Mouse (Mus musculus) limb, embryonic 14.5 days (tissue): ENCODE results near the gene Col26a1. TPM values are rescaled to one million over a fixed set of nuclear protein-coding genes. Genes with fewer than 3 reads are reported as not detected.

Experiments
- ATAC-seq: fragments of 200-750 bp; cut with Nextera tagmentation; 2 replicates; pipeline ENCODE4 v1.8.0; 2017; ENCODE audit warnings: low read depth, moderate number of reproducible peaks, moderate TSS enrichment; ENCODE audit not compliant: low FRiP score
- DNase-seq: peaks from one replicate; pipeline ENCODE4 v3.0.0-alpha.2; 2015; ENCODE audit warnings: low spot score
- H3K27ac ChIP-seq: fragments of 300-500 bp; sonication (generic); replicated peaks from 2 replicates; pipeline ENCODE4 v1.5.1; 2014; ENCODE audit warnings: low read depth, mild to moderate bottlenecking, low read length, moderate library complexity, mixed read lengths
- H3K27me3 ChIP-seq: fragments of 300-500 bp; sonication (generic); 2 replicates; pipeline ENCODE4 v1.6.1; 2014; ENCODE audit warnings: low read length, mixed read lengths; ENCODE audit not compliant: control insufficient read depth, insufficient read depth
- H3K36me3 ChIP-seq: fragments of 300-500 bp; sonication (generic); 2 replicates; pipeline ENCODE4 v1.6.1; 2014; ENCODE audit warnings: mild to moderate bottlenecking, low read length, moderate library complexity, mixed read lengths; ENCODE audit not compliant: control insufficient read depth, insufficient read depth
- H3K4me1 ChIP-seq: fragments of 300-500 bp; sonication (generic); 2 replicates; pipeline ENCODE4 v1.6.1; 2014; ENCODE audit warnings: antibody characterized with exemption, low read length, mixed read lengths; ENCODE audit not compliant: control insufficient read depth, insufficient read depth
- H3K4me2 ChIP-seq: fragments of 300-500 bp; sonication (generic); replicated peaks from 2 replicates; pipeline ENCODE4 v1.6.1; 2014; ENCODE audit warnings: low read depth, mild to moderate bottlenecking, low read length, moderate library complexity; ENCODE audit not compliant: severe bottlenecking
- H3K4me3 ChIP-seq: fragments of 300-500 bp; sonication (generic); replicated peaks from 2 replicates; pipeline ENCODE4 v1.5.1; 2014; ENCODE audit warnings: low read length
- H3K9ac ChIP-seq: fragments of 300-500 bp; sonication (generic); 2 replicates; pipeline ENCODE4 v1.6.1; 2014; ENCODE audit warnings: mild to moderate bottlenecking, low read depth, low read length, moderate library complexity; ENCODE audit not compliant: severe bottlenecking
- H3K9me3 ChIP-seq: fragments of 300-500 bp; sonication (generic); 2 replicates; pipeline ENCODE4 v1.6.1; 2016; ENCODE audit warnings: low read length; ENCODE audit not compliant: control insufficient read depth
- POLR2A ChIP-seq: fragments of 200-500 bp; IDR thresholded peaks from 2 replicates; pipeline ENCODE4 v1.8.0; 2012; ENCODE audit warnings: inconsistent platforms, mild to moderate bottlenecking, moderate library complexity, borderline replicate concordance; ENCODE audit not compliant: insufficient read depth, insufficient read length; ENCODE audit errors: extremely low read depth
- WGBS: fragments of 180-500 bp; shearing (Covaris S2); extraction: QIAGEN DNeasy Blood & Tissue Kit; methylation state at CpG from one replicate; pipeline ENCODE4 v1.1.7; 2014; 5-methylcytosine and 5-hydroxymethylcytosine counted together
- polyA plus RNA-seq, 2 experiments: library from polyadenylated mRNA; depleted of rRNA in 1 of 2; stranded (reverse) in 1 of 2; unstranded in 1 of 2; fragments of >200 nt; fragmentation: Nextera tagmentation in 1 of 2; extraction: Ambion mirVana in 1 of 2; gene quantifications; 2 replicates each; pipeline versions ENCODE4 v1.2.1 to v1.2.3; 2012 to 2014

The Col26a1 gene
- polyA plus RNA-seq, 2 experiments, result 85.5 to 219 TPM

DNA sequence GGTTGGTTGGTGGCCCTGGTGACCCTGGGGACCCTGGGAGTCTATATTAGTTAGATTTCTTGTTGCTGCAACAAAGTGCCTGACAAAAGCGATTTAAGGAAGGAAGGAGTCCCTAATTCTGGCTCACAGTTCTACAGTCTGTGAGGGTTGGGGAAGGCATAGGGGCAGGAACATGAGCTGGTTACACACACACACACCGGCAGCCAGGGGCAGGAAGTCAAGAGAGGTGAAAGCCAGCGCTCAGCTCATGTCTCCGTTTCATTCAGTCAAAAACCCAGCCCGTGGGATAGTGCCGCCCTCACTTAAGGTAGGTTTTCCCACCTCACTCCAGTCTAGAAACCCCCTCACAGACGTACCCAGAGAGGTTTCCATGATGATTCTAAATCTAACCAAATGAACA lies 189.6 kb downstream of the Col26a1 start:
- H3K27ac ChIP-seq, result no peak overlapping the region
- no peak overlapping the region for H3K9ac ChIP-seq
- no peaks in the 10 kb centered on the region for H3K9me3 ChIP-seq
- no peak for DNase-seq
- no peak for ATAC-seq
- no peaks in the 10 kb centered on the region for H3K27me3 ChIP-seq
- H3K4me3 ChIP-seq, result no peak overlapping the region
- WGBS, result 79% methylated on average over 7 of the region's 7 CpGs
- TF ChIP-seq POLR2A, result no peak
- H3K4me1 ChIP-seq, result no peaks in the 10 kb centered on the region
- no peak overlapping the region for H3K4me2 ChIP-seq
- no peaks in the 10 kb centered on the region for H3K36me3 ChIP-seq

DNA sequence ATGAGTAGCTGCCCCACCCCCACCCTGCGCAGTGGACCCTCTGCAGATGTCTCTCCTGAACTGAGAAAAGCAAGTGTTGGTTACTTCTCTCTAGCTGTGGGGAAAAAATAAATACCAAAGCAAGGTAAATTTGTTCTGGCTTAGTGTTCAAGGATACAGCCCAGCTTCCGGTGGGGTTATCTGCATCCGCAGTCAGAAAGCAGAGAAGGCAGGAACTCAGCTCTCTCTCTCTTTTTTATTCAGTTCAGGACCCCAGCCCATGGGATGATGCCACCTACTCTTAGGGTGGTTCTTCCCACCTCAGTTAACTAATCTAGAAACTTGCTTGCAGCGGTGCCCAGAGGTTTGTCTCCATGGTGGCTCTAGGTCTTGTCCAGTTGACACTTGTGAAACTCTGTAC lies 190.2 kb downstream of the Col26a1 start, which contains the start of gene Myl10:
TSS of gene Myl10 (plus strand) at position 363 of the 400 bp plus-strand sequence.
- 86% methylated on average over 4 of the region's 4 CpGs for WGBS
- TF ChIP-seq POLR2A, result no peak

More for the DNA sequence above, 190.2 kb downstream of the Col26a1 start, which contains the start of gene Myl10:
- Histone ChIP-seq H3K36me3 (no peaks in the 10 kb centered on the region), H3K9ac (no peak within 1 kb of the TSS), H3K4me1 (no peaks in the 10 kb centered on the region), H3K27ac (no peak within 1 kb of the TSS), H3K4me3 (no peak within 1 kb of the TSS), H3K27me3 (no peaks in the 10 kb centered on the region), H3K9me3 (no peaks in the 10 kb centered on the region), H3K4me2 (no peak within 1 kb of the TSS)
- DNase-seq, result no peak
- ATAC-seq, result no peak

Other genes starting within 250 kb of the Col26a1 start
- gene Myl10, start 190.1 kb downstream of the Col26a1 start, polyA plus RNA-seq (2012; rRNA removed), result not detected in 2 replicates
- gene Myl10, start 190.1 kb downstream of the Col26a1 start, polyA plus RNA-seq (2014; fragmentation: Nextera tagmentation; extraction: Ambion mirVana), result not detected in 2 replicates
- gene Ift22, start 24.9 kb upstream of the Col26a1 start, polyA plus RNA-seq (2012; rRNA removed), result 23.4 and 28.8 TPM in 2 replicates
- gene Ift22, start 24.9 kb upstream of the Col26a1 start, polyA plus RNA-seq (2014; fragmentation: Nextera tagmentation; extraction: Ambion mirVana), result 56.6 and 58.9 TPM in 2 replicates
- 194 and 225 TPM in 2 replicates for gene Fis1, start 70.1 kb upstream of the Col26a1 start, polyA plus RNA-seq (2012; rRNA removed)
- 284 and 300 TPM in 2 replicates for gene Fis1, start 70.1 kb upstream of the Col26a1 start, polyA plus RNA-seq (2014; fragmentation: Nextera tagmentation; extraction: Ambion mirVana)
- 0.60 and 0.74 TPM in 2 replicates for gene Cldn15, start 83.4 kb upstream of the Col26a1 start, polyA plus RNA-seq (2012; rRNA removed)
- 0.28 TPM in 1 of 2 replicates, not detected in the other for gene Cldn15, start 83.4 kb upstream of the Col26a1 start, polyA plus RNA-seq (2014; fragmentation: Nextera tagmentation; extraction: Ambion mirVana)
- 114 and 126 TPM in 2 replicates for gene Plod3, start 103.8 kb upstream of the Col26a1 start, polyA plus RNA-seq (2012; rRNA removed)
- gene Plod3, start 103.8 kb upstream of the Col26a1 start, polyA plus RNA-seq (2014; fragmentation: Nextera tagmentation; extraction: Ambion mirVana), result 54.0 and 55.1 TPM in 2 replicates
- gene Znhit1, start 104.8 kb upstream of the Col26a1 start, polyA plus RNA-seq (2012; rRNA removed), result 82.4 and 82.7 TPM in 2 replicates
- gene Znhit1, start 104.8 kb upstream of the Col26a1 start, polyA plus RNA-seq (2014; fragmentation: Nextera tagmentation; extraction: Ambion mirVana), result 105 and 112 TPM in 2 replicates
- 0.08 and 0.21 TPM in 2 replicates for gene Vgf, start 143.2 kb upstream of the Col26a1 start, polyA plus RNA-seq (2012; rRNA removed)
- gene Vgf, start 143.2 kb upstream of the Col26a1 start, polyA plus RNA-seq (2014; fragmentation: Nextera tagmentation; extraction: Ambion mirVana), result 0.11 TPM in 1 of 2 replicates, not detected in the other
- gene Ap1s1, start 162.9 kb upstream of the Col26a1 start, polyA plus RNA-seq (2012; rRNA removed), result 98.3 and 112 TPM in 2 replicates
- gene Ap1s1, start 162.9 kb upstream of the Col26a1 start, polyA plus RNA-seq (2014; fragmentation: Nextera tagmentation; extraction: Ambion mirVana), result 144 and 146 TPM in 2 replicates
- gene Serpine1, start 189.1 kb upstream of the Col26a1 start, polyA plus RNA-seq (2012; rRNA removed), result 3.9 and 4.5 TPM in 2 replicates
- gene Serpine1, start 189.1 kb upstream of the Col26a1 start, polyA plus RNA-seq (2014; fragmentation: Nextera tagmentation; extraction: Ambion mirVana), result 0.40 and 0.48 TPM in 2 replicates
- 3.1 and 4.0 TPM in 2 replicates for gene Trim56, start 233.0 kb upstream of the Col26a1 start, polyA plus RNA-seq (2012; rRNA removed)
- 9.1 and 9.5 TPM in 2 replicates for gene Trim56, start 233.0 kb upstream of the Col26a1 start, polyA plus RNA-seq (2014; fragmentation: Nextera tagmentation; extraction: Ambion mirVana)